Mouse (Mus musculus): Measurements from ENCODE around the gene Ykt6. TPM values are rescaled to one million over a fixed set of nuclear protein-coding genes. Genes with fewer than 3 reads are reported as not detected.

Gene Ykt6
- total and polyA plus RNA-seq, 3 experiments, result 46.3 to 62.2 (median 53.4) TPM

DNA sequence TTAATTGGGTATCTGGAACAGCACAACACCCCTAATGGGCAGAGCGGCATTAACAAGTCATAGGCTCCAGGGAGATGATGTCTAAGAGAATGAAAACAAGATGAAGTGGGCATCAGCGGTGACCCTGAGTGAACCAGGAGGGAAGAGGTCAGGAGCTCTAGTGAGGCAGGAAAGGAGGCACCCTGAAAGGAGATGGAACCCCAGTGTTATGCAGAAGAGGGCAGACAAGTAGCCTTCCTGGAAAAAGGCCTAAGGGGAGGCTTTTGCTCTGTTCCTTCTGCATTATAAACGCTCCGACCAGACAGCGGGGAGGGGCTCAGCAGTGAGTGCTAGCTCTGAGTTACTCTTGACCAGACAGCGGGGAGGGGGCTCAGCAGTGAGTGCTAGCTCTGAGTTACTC lies 12.5 kb upstream of the Ykt6 start:
- H3K4me1 ChIP-seq (ENCODE audit: control insufficient read depth, insufficient read depth, low read length), result no peaks in the 10 kb centered on the region; the same call in 1 of the 2 replicates
- 79% methylated on average over 6 of the region's 6 CpGs for WGBS

DNA sequence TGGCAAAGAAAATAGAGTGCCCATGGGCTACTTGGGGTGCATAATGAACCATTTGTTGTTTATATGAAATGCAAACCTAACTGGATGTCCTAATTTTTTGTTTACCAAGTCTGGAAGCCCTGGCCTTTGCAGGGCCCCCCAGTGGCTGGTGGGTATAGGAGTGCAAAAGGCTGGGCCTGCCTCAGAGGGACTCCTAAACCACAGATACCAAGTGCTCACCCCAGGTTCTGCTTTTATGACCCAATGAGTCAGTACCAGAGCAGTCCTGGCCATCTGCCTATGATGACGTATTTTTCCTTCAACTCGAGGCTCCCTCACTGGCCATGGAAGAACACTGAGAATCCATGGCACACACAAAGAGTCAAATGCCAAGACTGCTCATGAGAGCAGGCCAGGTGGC lies 10.4 kb upstream of the Ykt6 start:
- Histone ChIP-seq H3K4me1 (ENCODE audit: control insufficient read depth, insufficient read depth, low read length) (no peaks in the 10 kb centered on the region; the same call in 1 of the 2 replicates), H3K9ac (ENCODE audit: low read depth, low read length) (no peak overlapping the region), H3K4me3 (no peak overlapping the region), H3K27ac (no peak overlapping the region), H3K27me3 (ENCODE audit: control insufficient read depth, insufficient read depth, low read length) (no peaks in the 10 kb centered on the region), H3K79me2 (replicated peaks; ENCODE audit: control insufficient read depth, insufficient read depth, low read length) (no peaks in the 10 kb centered on the region), H3K36me3 (ENCODE audit: control insufficient read depth, insufficient read depth, low read length) (no peaks in the 10 kb centered on the region)
- TF ChIP-seq EP300 (IDR thresholded peaks at IDR 0.05; ENCODE audit: insufficient read depth, low read depth, low read length) (no peak), CTCF (IDR thresholded peaks at IDR 0.05) (no peak), POLR2A (IDR thresholded peaks at IDR 0.05; ENCODE audit: insufficient read depth, low read depth, low read length) (no peak)
- intact Hi-C loops (cut with DNase I), result no loop called here
- no peak for DNase-seq
- WGBS, result 38% methylated on average over 2 of the region's 2 CpGs

More for the DNA sequence above, 12.5 kb upstream of the Ykt6 start:
- Histone ChIP-seq H3K9ac (ENCODE audit: low read depth, low read length) (no peak overlapping the region), H3K36me3 (ENCODE audit: control insufficient read depth, insufficient read depth, low read length) (no peaks in the 10 kb centered on the region), H3K79me2 (replicated peaks; ENCODE audit: control insufficient read depth, insufficient read depth, low read length) (no peaks in the 10 kb centered on the region), H3K4me3 (no peak overlapping the region), H3K27me3 (ENCODE audit: control insufficient read depth, insufficient read depth, low read length) (no peaks in the 10 kb centered on the region), H3K27ac (no peak overlapping the region)
- no peak for DNase-seq
- TF ChIP-seq EP300 (IDR thresholded peaks at IDR 0.05; ENCODE audit: insufficient read depth, low read depth, low read length), result no peak
- TF ChIP-seq POLR2A (IDR thresholded peaks at IDR 0.05; ENCODE audit: insufficient read depth, low read depth, low read length), result no peak
- no peak for TF ChIP-seq CTCF (IDR thresholded peaks at IDR 0.05)
- intact Hi-C loops (cut with DNase I), result no loop called here

DNA sequence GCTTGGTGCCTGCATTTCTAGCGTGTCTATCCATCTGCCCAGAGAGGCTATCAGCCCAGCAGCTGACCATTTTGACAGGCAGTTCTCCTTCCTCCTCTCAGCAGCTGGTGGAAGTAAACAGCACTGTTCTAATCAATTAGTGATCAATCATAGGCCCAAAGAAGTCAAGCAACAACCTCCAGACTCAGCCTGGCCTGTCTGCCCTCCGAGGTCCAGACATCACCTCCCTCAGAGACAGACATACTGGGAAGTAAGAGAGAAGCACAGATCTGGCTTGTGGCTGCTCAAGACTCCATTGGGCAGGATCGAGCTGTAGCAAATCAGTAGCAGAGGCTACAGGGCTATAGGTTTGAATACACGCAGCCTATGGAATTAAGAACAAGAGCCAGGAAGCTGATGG lies 7.7 kb upstream of the Ykt6 start:
- no peaks in the 10 kb centered on the region for H3K79me2 ChIP-seq (replicated peaks; ENCODE audit: control insufficient read depth, insufficient read depth, low read length)

DNA sequence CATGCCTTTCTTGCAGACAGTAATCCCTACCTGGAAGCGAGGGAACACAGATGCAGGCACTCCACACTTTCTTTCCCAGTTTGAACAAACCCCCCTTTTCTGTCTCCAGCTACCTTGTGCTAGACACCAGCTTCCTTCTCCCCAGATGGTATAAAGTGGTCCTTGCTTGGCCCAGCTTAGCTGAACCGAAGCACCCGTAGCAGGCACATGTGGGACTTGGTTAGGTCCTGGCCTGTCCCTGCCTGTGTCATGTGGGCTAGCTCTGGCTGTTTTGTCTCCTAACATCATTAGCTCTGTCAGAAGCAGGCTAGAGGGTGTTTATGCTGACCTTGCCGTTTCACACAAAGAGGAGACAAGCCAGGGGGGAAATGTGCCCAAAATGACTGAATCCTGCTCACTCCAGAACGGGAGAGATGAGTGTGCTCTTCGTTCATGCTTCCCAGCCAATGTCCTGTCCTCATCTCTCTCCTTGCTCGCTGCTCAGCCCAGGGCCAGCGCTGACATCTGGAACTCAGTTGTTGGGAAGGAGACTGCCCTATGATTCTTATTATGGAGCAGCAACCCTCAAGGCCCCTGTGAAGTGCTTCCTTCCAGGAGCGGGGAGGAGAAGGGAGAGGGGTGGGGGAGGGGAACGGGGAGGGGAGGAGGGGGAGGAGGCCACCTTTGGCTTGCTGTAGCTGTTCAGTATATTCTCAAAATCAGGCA lies 6.8 kb upstream of the Ykt6 start:
- intact Hi-C loops (cut with DNase I), result no loop called here
- TF ChIP-seq EP300 (IDR thresholded peaks at IDR 0.05; ENCODE audit: insufficient read depth, low read depth, low read length) (no peak), POLR2A (IDR thresholded peaks at IDR 0.05; ENCODE audit: insufficient read depth, low read depth, low read length) (no peak), CTCF (IDR thresholded peaks at IDR 0.05) (no peak)
- H3K4me1 ChIP-seq (ENCODE audit: control insufficient read depth, insufficient read depth, low read length), result peaks cover 1% of the 10 kb centered on the region
- WGBS, result 61% methylated on average over 10 of the region's 10 CpGs
- DNase-seq, result no peak
- no peaks in the 10 kb centered on the region for H3K36me3 ChIP-seq (ENCODE audit: control insufficient read depth, insufficient read depth, low read length)
- no peaks in the 10 kb centered on the region for H3K79me2 ChIP-seq (replicated peaks; ENCODE audit: control insufficient read depth, insufficient read depth, low read length)
- H3K4me3 ChIP-seq, result no peak overlapping the region
- H3K27me3 ChIP-seq (ENCODE audit: control insufficient read depth, insufficient read depth, low read length), result no peaks in the 10 kb centered on the region
- H3K27ac ChIP-seq, result no peak overlapping the region
- H3K9ac ChIP-seq (ENCODE audit: low read depth, low read length), result no peak overlapping the region

More for the DNA sequence above, 7.7 kb upstream of the Ykt6 start:
- no peaks in the 10 kb centered on the region for H3K36me3 ChIP-seq (ENCODE audit: control insufficient read depth, insufficient read depth, low read length)
- no peak for DNase-seq
- H3K9ac ChIP-seq (ENCODE audit: low read depth, low read length), result no peak overlapping the region
- 58% methylated on average over 4 of the region's 4 CpGs for WGBS
- peaks cover 1% of the 10 kb centered on the region for H3K4me1 ChIP-seq (ENCODE audit: control insufficient read depth, insufficient read depth, low read length)
- no peak overlapping the region for H3K4me3 ChIP-seq
- intact Hi-C loops (cut with DNase I), result no loop called here
- no peak overlapping the region for H3K27ac ChIP-seq
- H3K27me3 ChIP-seq (ENCODE audit: control insufficient read depth, insufficient read depth, low read length), result no peaks in the 10 kb centered on the region
- TF ChIP-seq EP300 (IDR thresholded peaks at IDR 0.05; ENCODE audit: insufficient read depth, low read depth, low read length) (no peak), POLR2A (IDR thresholded peaks at IDR 0.05; ENCODE audit: insufficient read depth, low read depth, low read length) (no peak), CTCF (IDR thresholded peaks at IDR 0.05) (no peak)

DNA sequence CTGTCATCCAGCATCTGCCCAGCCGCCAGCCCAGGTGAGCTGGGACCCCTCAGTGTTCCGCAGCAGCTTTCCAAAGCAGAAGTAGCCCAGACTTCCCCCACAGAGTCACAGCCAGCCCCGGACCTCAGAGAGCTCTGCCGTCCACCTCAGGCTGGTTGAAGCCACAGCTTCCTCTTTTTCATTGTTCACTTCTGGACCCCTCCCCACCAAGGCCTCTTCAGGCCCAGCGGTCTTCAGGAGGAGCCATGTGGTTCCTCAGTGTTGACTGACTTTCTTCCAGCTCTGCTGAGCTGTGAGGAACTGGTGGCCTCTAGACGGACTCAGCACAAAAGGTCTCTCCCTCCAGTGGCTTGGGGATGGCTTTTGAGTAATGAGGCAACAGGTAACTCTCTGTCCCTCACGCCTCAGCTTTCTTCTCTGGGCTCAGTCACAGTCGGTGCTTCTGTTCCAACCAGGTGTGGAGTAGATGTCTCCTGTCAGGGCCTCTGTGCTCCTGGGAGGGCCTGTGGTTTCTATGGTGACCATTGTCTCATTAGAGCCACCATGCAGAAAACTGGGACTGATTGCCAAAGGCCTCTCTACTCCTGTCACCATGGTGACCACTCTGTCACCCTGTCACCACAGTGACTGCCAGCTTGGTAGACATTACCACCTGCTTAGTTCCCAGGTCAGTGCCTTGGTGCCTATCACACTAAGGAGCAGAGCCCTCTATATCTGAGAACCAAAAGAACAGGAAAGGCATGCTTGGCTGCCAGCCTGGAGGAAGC lies 5.7 kb upstream of the Ykt6 start, which contains the start of gene Gck:
TSS of gene Gck (minus strand) at position 496 of the 767 bp plus-strand sequence.
- peaks cover 1% of the 10 kb centered on the region for H3K4me1 ChIP-seq (ENCODE audit: control insufficient read depth, insufficient read depth, low read length)
- 69% methylated on average over 8 of the region's 8 CpGs for WGBS
- no peak within 1 kb of the TSS for H3K27ac ChIP-seq
- no peak within 1 kb of the TSS for H3K4me3 ChIP-seq
- H3K79me2 ChIP-seq (replicated peaks; ENCODE audit: control insufficient read depth, insufficient read depth, low read length), result no peaks in the 10 kb centered on the region
- no peaks in the 10 kb centered on the region for H3K27me3 ChIP-seq (ENCODE audit: control insufficient read depth, insufficient read depth, low read length)
- peak in 1 of 2 experiments; percentile 12 for DNase-seq
- H3K36me3 ChIP-seq (ENCODE audit: control insufficient read depth, insufficient read depth, low read length), result no peaks in the 10 kb centered on the region
- H3K9ac ChIP-seq (ENCODE audit: low read depth, low read length), result no peak within 1 kb of the TSS
- TF ChIP-seq CTCF (IDR thresholded peaks at IDR 0.05), result no peak
- intact Hi-C loops (cut with DNase I), result no loop called here

DNA sequence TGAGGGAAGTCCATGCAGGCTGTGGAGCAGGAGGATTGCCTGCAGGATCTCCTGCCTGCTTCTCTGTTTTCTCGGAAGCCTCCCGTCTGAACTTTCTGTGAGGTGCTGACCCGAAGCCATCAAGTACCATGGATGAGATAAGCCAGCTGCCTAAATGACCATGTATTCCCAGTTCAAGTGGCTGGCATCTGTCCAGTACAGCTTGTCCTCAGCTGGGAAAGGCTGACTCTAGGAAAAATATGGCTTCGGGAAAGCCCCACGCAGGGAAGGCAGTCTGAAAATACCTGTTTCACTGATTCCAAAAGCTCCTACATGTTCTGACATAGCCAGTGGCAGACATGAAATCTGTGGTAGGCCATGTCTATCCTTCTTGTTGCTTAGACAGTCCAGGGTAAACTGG lies 3.0 kb upstream of the Ykt6 start:
- 10% methylated on average over 5 of the region's 5 CpGs for WGBS
- Histone ChIP-seq H3K27ac (peak overlapping the region; percentile 37), H3K36me3 (ENCODE audit: control insufficient read depth, insufficient read depth, low read length) (peaks cover 3% of the 10 kb centered on the region; the same call in 1 of the 2 replicates), H3K79me2 (replicated peaks; ENCODE audit: control insufficient read depth, insufficient read depth, low read length) (peaks cover 6% of the 10 kb centered on the region), H3K4me3 (no peak overlapping the region), H3K27me3 (ENCODE audit: control insufficient read depth, insufficient read depth, low read length) (no peaks in the 10 kb centered on the region), H3K9ac (ENCODE audit: low read depth, low read length) (no peak overlapping the region), H3K4me1 (ENCODE audit: control insufficient read depth, insufficient read depth, low read length) (peaks cover 7% of the 10 kb centered on the region)
- TF ChIP-seq CTCF (IDR thresholded peaks at IDR 0.05), result no peak
- TF ChIP-seq EP300 (IDR thresholded peaks at IDR 0.05; ENCODE audit: insufficient read depth, low read depth, low read length), result 0 out of 2 replicates have a peak, but pooled peaks have one; percentile 34
- intact Hi-C loops (cut with DNase I), result no loop called here
- DNase-seq, result peak; percentile 57 to 68
